Mouse (Mus musculus): ENCODE measurements around the gene Ap2m1. TPM values are rescaled to one million over a fixed set of nuclear protein-coding genes. Genes with fewer than 3 reads are reported as not detected.
A peak's percentile ranks its signal among the peaks of the same experiment; 100 is the strongest.

Gene Ap2m1
- polyA plus RNA-seq, 1 experiment from 2014 or later: 631 TPM

- DNase-seq (ENCODE audit: low spot score) (peak; percentile 30), ATAC-seq (ENCODE audit: insufficient number of reproducible peaks, low FRiP score, low TSS enrichment, low read depth) (no peak)
- H3K36me3 ChIP-seq (ENCODE audit: control insufficient read depth, insufficient read depth, low read length): no peaks in the 10 kb centered on the region
- H3K9me3 ChIP-seq (ENCODE audit: control insufficient read depth, low read length): no peaks in the 10 kb centered on the region
- peak overlapping the region; percentile 46 for H3K4me3 ChIP-seq (ENCODE audit: low read depth, low read length)
- WGBS: 3% methylated on average over 16 of the region's 17 CpGs
- peaks cover 17% of the 10 kb centered on the region for H3K4me1 ChIP-seq (ENCODE audit: control insufficient read depth, insufficient read depth, low read length)
- no peak overlapping the region; the same call in 1 of the 2 replicates for H3K9ac ChIP-seq (ENCODE audit: low read length)
- H3K27ac ChIP-seq (replicated peaks; ENCODE audit: low read depth, low read length): no peak overlapping the region
- H3K4me2 ChIP-seq (ENCODE audit: low read depth, severe bottlenecking): peak overlapping the region; percentile 85
- peaks cover 44% of the 10 kb centered on the region for H3K27me3 ChIP-seq (ENCODE audit: control insufficient read depth, insufficient read depth, low read length)
Observed at GRCm38 (mm10) chr16:20590680-20591038, 55.4 kb downstream of the Ap2m1 start.

DNA sequence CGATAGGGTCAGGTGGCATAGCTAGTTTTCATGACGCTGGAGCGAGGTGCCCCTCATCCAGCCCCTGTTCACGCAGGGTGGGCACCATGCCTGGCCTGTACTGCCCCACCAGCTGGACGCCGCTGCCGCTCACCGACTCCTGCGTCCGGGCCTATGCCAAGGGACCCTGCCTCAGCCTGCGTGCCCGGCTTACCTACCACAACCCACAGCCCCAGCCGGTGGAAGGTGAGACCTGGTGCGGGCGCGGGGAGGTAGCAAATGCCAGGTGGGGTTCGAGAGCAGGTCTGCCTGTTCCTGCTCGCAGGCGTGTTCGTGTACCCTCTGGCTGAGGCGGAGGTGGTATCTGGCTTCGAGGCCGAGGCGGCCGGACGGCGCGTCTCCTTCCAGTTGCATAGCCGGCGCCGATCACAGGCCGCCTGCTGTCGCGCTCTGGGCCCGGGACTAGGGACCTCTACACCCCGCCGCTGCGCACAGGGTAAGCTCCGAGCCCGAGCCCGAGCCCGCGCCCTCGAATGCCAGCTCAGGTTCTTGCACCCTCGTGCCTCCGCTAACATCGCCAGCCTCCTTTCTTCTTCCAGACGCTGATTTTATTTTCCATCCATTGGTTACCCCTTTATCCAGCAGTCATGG is 55.9 kb downstream of the Ap2m1 start:
- WGBS: 3% methylated on average over 48 of the region's 48 CpGs
- H3K4me2 ChIP-seq (ENCODE audit: low read depth, severe bottlenecking): peak overlapping the region; percentile 17
- H3K4me3 ChIP-seq (ENCODE audit: low read depth, low read length): peak overlapping the region; percentile 10; the same call in 1 of the 2 replicates
- ATAC-seq (ENCODE audit: insufficient number of reproducible peaks, low FRiP score, low TSS enrichment, low read depth) (no peak), DNase-seq (ENCODE audit: low spot score) (peak; percentile 37)
- H3K4me1 ChIP-seq (ENCODE audit: control insufficient read depth, insufficient read depth, low read length): peaks cover 17% of the 10 kb centered on the region
- H3K27me3 ChIP-seq (ENCODE audit: control insufficient read depth, insufficient read depth, low read length): peaks cover 44% of the 10 kb centered on the region
- H3K27ac ChIP-seq (replicated peaks; ENCODE audit: low read depth, low read length): no peak overlapping the region
- no peaks in the 10 kb centered on the region for H3K9me3 ChIP-seq (ENCODE audit: control insufficient read depth, low read length)
- H3K9ac ChIP-seq (ENCODE audit: low read length): no peak overlapping the region
- no peaks in the 10 kb centered on the region for H3K36me3 ChIP-seq (ENCODE audit: control insufficient read depth, insufficient read depth, low read length)

Other genes starting within 250 kb of the Ap2m1 start
- gene Parl, start 233.1 kb upstream of the Ap2m1 start, polyA plus RNA-seq (2014; fragmentation: Nextera tagmentation; extraction: Ambion mirVana): 109 TPM in 2 replicates
- not detected in 2 replicates for gene Cyp2ab1, start 210.1 kb upstream of the Ap2m1 start, polyA plus RNA-seq (2014; fragmentation: Nextera tagmentation; extraction: Ambion mirVana)
- 46.1 and 54.5 TPM in 2 replicates for gene Abcc5, start 109.1 kb upstream of the Ap2m1 start, polyA plus RNA-seq (2014; fragmentation: Nextera tagmentation; extraction: Ambion mirVana)
- 143 and 151 TPM in 2 replicates for gene Eif2b5, start 36.7 kb upstream of the Ap2m1 start, polyA plus RNA-seq (2014; fragmentation: Nextera tagmentation; extraction: Ambion mirVana)
- 40.4 and 46.2 TPM in 2 replicates for gene Dvl3, start 18.5 kb upstream of the Ap2m1 start, polyA plus RNA-seq (2014; fragmentation: Nextera tagmentation; extraction: Ambion mirVana)
- 51.4 and 52.6 TPM in 2 replicates for gene Abcf3, start 13.1 kb downstream of the Ap2m1 start, polyA plus RNA-seq (2014; fragmentation: Nextera tagmentation; extraction: Ambion mirVana)
- 0.23 and 0.55 TPM in 2 replicates for gene Vwa5b2, start 54.0 kb downstream of the Ap2m1 start, polyA plus RNA-seq (2014; fragmentation: Nextera tagmentation; extraction: Ambion mirVana)
- gene Eef1akmt4, start 76.1 kb downstream of the Ap2m1 start, polyA plus RNA-seq (2014; fragmentation: Nextera tagmentation; extraction: Ambion mirVana): 33.8 and 42.1 TPM in 2 replicates
- not detected in 2 replicates for gene Gm49333, start 76.1 kb downstream of the Ap2m1 start, polyA plus RNA-seq (2014; fragmentation: Nextera tagmentation; extraction: Ambion mirVana)
- 53.4 and 55.4 TPM in 2 replicates for gene Alg3, start 76.3 kb downstream of the Ap2m1 start, polyA plus RNA-seq (2014; fragmentation: Nextera tagmentation; extraction: Ambion mirVana)
- 0.87 and 1.2 TPM in 2 replicates for gene Camk2n2, start 85.8 kb downstream of the Ap2m1 start, polyA plus RNA-seq (2014; fragmentation: Nextera tagmentation; extraction: Ambion mirVana)
- 3.0 and 3.4 TPM in 2 replicates for gene Ece2, start 94.3 kb downstream of the Ap2m1 start, polyA plus RNA-seq (2014; fragmentation: Nextera tagmentation; extraction: Ambion mirVana)
- 480 and 491 TPM in 2 replicates for gene Psmd2, start 116.2 kb downstream of the Ap2m1 start, polyA plus RNA-seq (2014; fragmentation: Nextera tagmentation; extraction: Ambion mirVana)
- gene Eif4g1, start 132.8 kb downstream of the Ap2m1 start, polyA plus RNA-seq (2014; fragmentation: Nextera tagmentation; extraction: Ambion mirVana): 170 and 190 TPM in 2 replicates
- gene Fam131a, start 157.8 kb downstream of the Ap2m1 start, polyA plus RNA-seq (2014; fragmentation: Nextera tagmentation; extraction: Ambion mirVana): 3.5 and 4.1 TPM in 2 replicates
- gene Polr2h, start 182.2 kb downstream of the Ap2m1 start, polyA plus RNA-seq (2014; fragmentation: Nextera tagmentation; extraction: Ambion mirVana): 136 and 140 TPM in 2 replicates
- 21.0 and 23.1 TPM in 2 replicates for gene Clcn2, start 182.3 kb downstream of the Ap2m1 start, polyA plus RNA-seq (2014; fragmentation: Nextera tagmentation; extraction: Ambion mirVana)
- 2.0 and 3.4 TPM in 2 replicates for gene Chrd, start 197.6 kb downstream of the Ap2m1 start, polyA plus RNA-seq (2014; fragmentation: Nextera tagmentation; extraction: Ambion mirVana)
- 0.28 and 0.71 TPM in 2 replicates for gene Thpo, start 199.0 kb downstream of the Ap2m1 start, polyA plus RNA-seq (2014; fragmentation: Nextera tagmentation; extraction: Ambion mirVana)